Mouse (Mus musculus) CH12.LX (cell line): ENCODE measurements around the gene Rcor2. TPM values are rescaled to one million over a fixed set of nuclear protein-coding genes. Genes with fewer than 3 reads are reported as not detected.

ENCODE experiments used
- DNase-seq: peaks from one replicate; pipeline ENCODE4 v3.0.0-alpha.2; 2013; ENCODE audit errors: extremely low read depth
- H3K27ac ChIP-seq: 2 replicates; pipeline ENCODE4 v1.5.1; 2012; ENCODE audit warnings: low read depth, mild to moderate bottlenecking, control low read depth, moderate library complexity; ENCODE audit not compliant: insufficient read depth
- H3K27me3 ChIP-seq: replicated peaks from 2 replicates; pipeline ENCODE3; 2012; ENCODE audit warnings: inconsistent platforms
- H3K36me3 ChIP-seq, 2 experiments: replicated peaks in 1 of 2; 2 replicates each; pipeline versions ENCODE3 to v1.6.1; 2012; ENCODE audit warnings: inconsistent platforms in 1 of 2, low read length in 1 of 2, mild to moderate bottlenecking in 1 of 2, mixed read lengths in 1 of 2, moderate library complexity in 1 of 2; ENCODE audit not compliant: control insufficient read depth in 1 of 2, insufficient read depth in 1 of 2
- H3K4me1 ChIP-seq, 2 experiments: 2 replicates each; pipeline ENCODE4 v1.6.1; 2012; ENCODE audit warnings: inconsistent platforms in 1 of 2, moderate library complexity in 1 of 2; ENCODE audit not compliant: insufficient read depth in 2 of 2, control insufficient read depth in 1 of 2
- H3K4me2 ChIP-seq: 2 replicates; pipeline ENCODE4 v1.6.1; 2012; ENCODE audit warnings: low read depth, mild to moderate bottlenecking, control low read depth; ENCODE audit not compliant: poor library complexity, insufficient read depth, severe bottlenecking
- H3K4me3 ChIP-seq, 3 experiments: fragments of 150-350 bp in 1 of 3; sonication (generic) in 1 of 3; replicated peaks in 1 of 3; 2 replicates each; pipeline versions ENCODE3 to v1.5.1; 2011 to 2012; ENCODE audit warnings: low read depth in 2 of 3, low read length in 2 of 3, mild to moderate bottlenecking in 2 of 3, moderate library complexity in 2 of 3, control low read depth in 1 of 3, improper control_type of control experiment in 1 of 3, inconsistent platforms in 1 of 3, mixed read lengths in 1 of 3; ENCODE audit not compliant: poor library complexity in 1 of 3
- H3K79me2 ChIP-seq: replicated peaks from 2 replicates; pipeline ENCODE4 v1.6.1; 2012; ENCODE audit warnings: mild to moderate bottlenecking, moderate library complexity; ENCODE audit not compliant: control insufficient read depth, poor library complexity, insufficient read depth, severe bottlenecking; ENCODE audit errors: extremely low read depth
- H3K9ac ChIP-seq: 2 replicates; pipeline ENCODE4 v1.6.1; 2012; ENCODE audit warnings: low read depth, mild to moderate bottlenecking, control low read depth, moderate library complexity; ENCODE audit not compliant: insufficient read depth
- H3K9me3 ChIP-seq: replicated peaks from 2 replicates; pipeline ENCODE3; 2012; ENCODE audit warnings: low read length, inconsistent platforms, mixed read lengths
- BHLHE40 ChIP-seq: IDR thresholded peaks from 2 replicates; pipeline ENCODE4 v1.6.1; 2011; ENCODE audit warnings: mild to moderate bottlenecking, low read depth, low read length, improper control_type of control experiment
- CHD1 ChIP-seq: IDR thresholded peaks from 2 replicates; pipeline ENCODE4 v1.6.1; 2012; ENCODE audit warnings: low read depth, low read length, improper control_type of control experiment, inconsistent platforms
- CHD2 ChIP-seq: IDR thresholded peaks from 2 replicates; pipeline ENCODE4 v1.6.1; 2011; ENCODE audit warnings: low read length, improper control_type of control experiment
- CTCF ChIP-seq, 2 experiments: IDR thresholded peaks in 1 of 2; conservative IDR thresholded peaks in 1 of 2; 2 replicates each; pipeline ENCODE4 v1.5.1; 2011 to 2012; ENCODE audit warnings: low read depth in 2 of 2, low read length in 2 of 2, improper control_type of control experiment in 1 of 2, inconsistent platforms in 1 of 2, mild to moderate bottlenecking in 1 of 2, moderate library complexity in 1 of 2
- E2F4 ChIP-seq: IDR thresholded peaks from 2 replicates; pipeline ENCODE4 v1.6.1; 2011; ENCODE audit warnings: low read depth, low read length, improper control_type of control experiment; ENCODE audit not compliant: insufficient replicate concordance
- ELF1 ChIP-seq: IDR thresholded peaks from 2 replicates; pipeline ENCODE4 v1.6.1; 2014; ENCODE audit warnings: low read depth, mild to moderate bottlenecking, inconsistent platforms, low read length, improper control_type of control experiment
- GABPA ChIP-seq: IDR thresholded peaks from 2 replicates; pipeline ENCODE4 v1.6.1; 2012; ENCODE audit warnings: low read depth, low read length, improper control_type of control experiment, inconsistent platforms; ENCODE audit not compliant: insufficient replicate concordance
- HCFC1 ChIP-seq: IDR thresholded peaks from 2 replicates; pipeline ENCODE4 v1.6.1; 2012; ENCODE audit warnings: low read depth, mild to moderate bottlenecking, inconsistent platforms, low read length, improper control_type of control experiment
- IRF4 ChIP-seq: IDR thresholded peaks from 2 replicates; pipeline ENCODE4 v1.6.1; 2014; ENCODE audit warnings: low read depth, mild to moderate bottlenecking, inconsistent platforms, low read length, improper control_type of control experiment
- JUN ChIP-seq: IDR thresholded peaks from 2 replicates; pipeline ENCODE4 v1.6.1; 2011; ENCODE audit warnings: low read depth, mild to moderate bottlenecking, low read length, improper control_type of control experiment, moderate library complexity; ENCODE audit not compliant: insufficient read depth
- JUND ChIP-seq: conservative IDR thresholded peaks from 2 replicates; pipeline ENCODE4 v1.6.1; 2011; ENCODE audit warnings: low read depth, low read length, improper control_type of control experiment
- MAX ChIP-seq: IDR thresholded peaks from 2 replicates; pipeline ENCODE4 v1.6.1; 2011; ENCODE audit warnings: low read length, improper control_type of control experiment
- MAZ ChIP-seq: IDR thresholded peaks from 2 replicates; pipeline ENCODE4 v1.6.1; 2012; ENCODE audit warnings: low read depth, mild to moderate bottlenecking, inconsistent platforms, low read length, improper control_type of control experiment, moderate library complexity
- MEF2A ChIP-seq: IDR thresholded peaks from 2 replicates; pipeline ENCODE4 v1.6.1; 2014; ENCODE audit warnings: low read depth, mild to moderate bottlenecking, inconsistent platforms, low read length, improper control_type of control experiment, borderline replicate concordance
- MXI1 ChIP-seq: IDR thresholded peaks from 2 replicates; pipeline ENCODE4 v1.6.1; 2011; ENCODE audit warnings: mild to moderate bottlenecking, low read depth, low read length, improper control_type of control experiment
- MYC ChIP-seq: IDR thresholded peaks from 2 replicates; pipeline ENCODE4 v1.6.1; 2011; ENCODE audit warnings: low read depth, mild to moderate bottlenecking, improper control_type of control experiment, low read length
- NELFE ChIP-seq: IDR thresholded peaks from 2 replicates; pipeline ENCODE4 v1.6.1; 2011; ENCODE audit warnings: low read depth, low read length, improper control_type of control experiment
- PAX5 ChIP-seq: IDR thresholded peaks from 2 replicates; pipeline ENCODE4 v1.6.1; 2012; ENCODE audit warnings: low read length, inconsistent platforms, mixed read lengths
- POLR2A ChIP-seq: IDR thresholded peaks from 2 replicates; pipeline ENCODE4 v1.6.1; 2011; ENCODE audit warnings: low read depth, mild to moderate bottlenecking, improper control_type of control experiment, low read length
- POLR2AphosphoS2 ChIP-seq: IDR thresholded peaks from 2 replicates; pipeline ENCODE4 v1.6.1; 2011; ENCODE audit warnings: low read depth, low read length, improper control_type of control experiment
- RAD21 ChIP-seq: IDR thresholded peaks from 2 replicates; pipeline ENCODE4 v1.6.1; 2011; ENCODE audit warnings: low read depth, mild to moderate bottlenecking, low read length, improper control_type of control experiment, moderate library complexity
- SMC3 ChIP-seq: IDR thresholded peaks from 2 replicates; pipeline ENCODE4 v1.6.1; 2011; ENCODE audit warnings: low read depth, low read length, improper control_type of control experiment
- TBP ChIP-seq: conservative IDR thresholded peaks from 2 replicates; pipeline ENCODE4 v1.6.1; 2011; ENCODE audit warnings: low read depth, low read length, improper control_type of control experiment
- TCF12 ChIP-seq: IDR thresholded peaks from 2 replicates; pipeline ENCODE4 v1.6.1; 2014; ENCODE audit warnings: low read depth, mild to moderate bottlenecking, inconsistent platforms, low read length, improper control_type of control experiment
- UBTF ChIP-seq: IDR thresholded peaks from 2 replicates; pipeline ENCODE4 v1.6.1; 2012; ENCODE audit warnings: low read depth, mild to moderate bottlenecking, inconsistent platforms, low read length, improper control_type of control experiment, moderate library complexity
- USF1 ChIP-seq: IDR thresholded peaks from 2 replicates; pipeline ENCODE4 v1.6.1; 2014; ENCODE audit warnings: low read depth, mild to moderate bottlenecking, inconsistent platforms, low read length, improper control_type of control experiment
- USF2 ChIP-seq: conservative IDR thresholded peaks from 2 replicates; pipeline ENCODE4 v1.6.1; 2011; ENCODE audit warnings: low read depth, low read length, improper control_type of control experiment
- ZC3H11A ChIP-seq: IDR thresholded peaks from 2 replicates; pipeline ENCODE4 v1.6.1; 2012; ENCODE audit warnings: low read depth, mild to moderate bottlenecking, inconsistent platforms, low read length, improper control_type of control experiment
- ZKSCAN1 ChIP-seq: IDR thresholded peaks from 2 replicates; pipeline ENCODE4 v1.6.1; 2012; ENCODE audit warnings: low read depth, inconsistent platforms, low read length, improper control_type of control experiment, borderline replicate concordance
- ZNF384 ChIP-seq: IDR thresholded peaks from 2 replicates; pipeline ENCODE4 v1.6.1; 2012; ENCODE audit warnings: low read depth, low read length, improper control_type of control experiment, inconsistent platforms
- dilution Hi-C: fragments of 300-500 bp; cut with MboI; formaldehyde crosslinking; loops from 2 replicates; pipeline ENCODE4 v1.14.3; 2020; ENCODE audit warnings: low sequenced_read_pairs; ENCODE audit not compliant: extremely low pct_unique_long_range_greater_than_20kb, extremely low pct_ligation_motif_present
- in situ Hi-C: fragments of 300-500 bp; cut with MboI; formaldehyde crosslinking; loops from 3 replicates; pipeline ENCODE4 v1.14.3; 2019; ENCODE audit warnings: low sequenced_read_pairs, low pct_ligation_motif_present, low pct_unique_long_range_greater_than_20kb, mixed read lengths
- polyA plus RNA-seq: library from polyadenylated mRNA; unstranded; fragments of >175 nt; gene quantifications from 2 replicates; pipeline ENCODE4 v1.2.1, GENCODE M21; 2012; ENCODE audit warnings: low read depth; ENCODE audit not compliant: insufficient read length
- total RNA-seq, 2 experiments: library from RNA; depleted of rRNA; stranded (reverse); fragments of 300-350 nt in 1 of 2; fragments of >200 nt in 1 of 2; gene quantifications; 2 replicates each; pipeline ENCODE4 v1.2.3; 2012 to 2014

The Rcor2 gene
- total and polyA plus RNA-seq, 3 experiments, result 9.2 to 28.2 (median 12.0) TPM

GRCm38 (mm10) chr19:7262592-7262991, 4.5 kb upstream of the Rcor2 start:
- H3K36me3 ChIP-seq, result no peaks in the 10 kb centered on the region
- H3K4me1 ChIP-seq, result peaks cover 5 to 37% of the 10 kb centered on the region in 2 experiments; a peak in 3 of 4 replicates
- H3K9me3 ChIP-seq, result peaks cover 8% of the 10 kb centered on the region
- no peaks in the 10 kb centered on the region for H3K27me3 ChIP-seq
- H3K9ac ChIP-seq, result no peak overlapping the region
- H3K4me3 ChIP-seq, result no peak overlapping the region
- H3K4me2 ChIP-seq, result no peak overlapping the region
- H3K79me2 ChIP-seq, result no peaks in the 10 kb centered on the region
- in situ Hi-C loops (no loop called here), dilution Hi-C loops (no loop called here)
- no peak for TF ChIP-seq USF1
- TF ChIP-seq ZNF384, result no peak
- no peak for TF ChIP-seq HCFC1
- TF ChIP-seq SMC3, result no peak
- TF ChIP-seq RAD21, result no peak
- no peak for TF ChIP-seq TCF12
- TF ChIP-seq E2F4, result no peak
- TF ChIP-seq POLR2AphosphoS2, result no peak
- no peak for TF ChIP-seq JUN
- TF ChIP-seq MXI1, result no peak
- TF ChIP-seq JUND, result no peak
- no peak for DNase-seq
- no peak overlapping the region for H3K27ac ChIP-seq

- Histone ChIP-seq H3K27me3 (no peaks in the 10 kb centered on the region), H3K4me2 (no peak overlapping the region), H3K27ac (no peak overlapping the region), H3K4me3 (no peak overlapping the region), H3K9me3 (peaks cover 8% of the 10 kb centered on the region), H3K79me2 (no peaks in the 10 kb centered on the region), H3K4me1 (peaks cover 7 to 42% of the 10 kb centered on the region in 2 experiments), H3K9ac (no peak overlapping the region), H3K36me3 (no peaks in the 10 kb centered on the region)
- in situ Hi-C loops (no loop called here), dilution Hi-C loops (no loop called here)
- peak; percentile 80 for DNase-seq
- TF ChIP-seq MAX (peak; percentile 67; the same call in 1 of the 2 replicates), MYC (peak; percentile 83; the same call in 1 of the 2 replicates), TCF12 (no peak), PAX5 (no peak), CTCF (conservative IDR thresholded peaks at IDR 0.05 in 1 of 2, IDR thresholded peaks at IDR 0.05 in 1 of 2; ENCODE audit: low read depth in 2 of 2, low read length in 2 of 2) (peak; percentile 80 to 93), MAZ (peak; percentile 73), JUN (no peak), MXI1 (peak; percentile 47; the same call in 1 of the 2 replicates), CHD1 (no peak), HCFC1 (0 out of 2 replicates have a peak, but pooled peaks have one; percentile 20), IRF4 (peak; percentile 42; the same call in 1 of the 2 replicates), UBTF (no peak), BHLHE40 (peak; percentile 57), SMC3 (peak; percentile 89), TBP (no peak), POLR2AphosphoS2 (no peak), NELFE (0 out of 2 replicates have a peak, but pooled peaks have one; percentile 37), ZC3H11A (peak; percentile 40; the same call in 1 of the 2 replicates), USF1 (no peak), GABPA (no peak), MEF2A (no peak), RAD21 (peak; percentile 74), ELF1 (peak; percentile 38; the same call in 1 of the 2 replicates), CHD2 (peak; percentile 51; the same call in 1 of the 2 replicates), ZKSCAN1 (no peak), USF2 (no peak), POLR2A (no peak), E2F4 (no peak)
These were observed 2.9 kb upstream of the Rcor2 start for GRCm38 (mm10) chr19:7264088-7264765.
